Mouse (Mus musculus): ENCODE measurements around the gene Ube2t.

Gene Ube2t

DNA sequence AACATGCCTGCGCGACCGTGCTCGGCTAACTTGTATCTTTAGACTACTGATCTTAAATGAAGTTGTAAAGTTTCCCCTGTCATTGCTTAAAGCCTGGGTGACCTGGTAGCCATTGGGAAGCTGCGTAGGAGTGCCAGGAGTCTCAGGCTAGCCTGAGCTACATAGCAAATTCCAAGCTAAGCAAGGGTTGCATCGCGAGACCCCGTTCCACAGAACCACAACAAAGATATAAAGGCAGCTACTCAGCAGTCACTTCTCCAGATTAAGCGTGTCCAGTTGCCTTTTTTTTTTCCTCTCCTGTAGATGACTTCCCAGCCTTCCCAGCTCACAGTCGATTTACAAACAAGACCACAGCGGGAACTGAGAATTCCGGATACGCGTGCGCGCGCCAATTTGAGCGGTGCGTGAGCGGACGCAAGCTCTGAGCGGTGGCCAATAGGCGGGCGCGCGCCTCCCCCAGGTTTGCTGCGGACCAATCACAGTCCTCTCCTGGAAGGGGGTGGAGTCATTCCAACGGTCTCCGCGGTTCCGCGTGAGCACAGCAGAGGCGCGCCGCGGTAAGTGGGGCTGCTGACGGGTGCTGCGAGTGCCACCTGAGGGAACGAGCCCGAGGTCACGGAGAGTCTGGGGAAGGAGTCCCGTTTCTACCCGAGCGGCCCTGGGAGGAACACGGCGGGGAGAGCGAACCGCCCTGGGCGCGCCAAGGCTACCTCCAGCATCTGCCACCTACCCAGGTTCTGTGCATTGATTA, at the start of gene Ube2t:
Gene Ube2t (plus strand): TSS at position 513 of the 751 bp plus-strand sequence.
- DNase-seq (ENCODE audit: low spot score in 2 of 2) = peak; percentile 89 to 92

DNA sequence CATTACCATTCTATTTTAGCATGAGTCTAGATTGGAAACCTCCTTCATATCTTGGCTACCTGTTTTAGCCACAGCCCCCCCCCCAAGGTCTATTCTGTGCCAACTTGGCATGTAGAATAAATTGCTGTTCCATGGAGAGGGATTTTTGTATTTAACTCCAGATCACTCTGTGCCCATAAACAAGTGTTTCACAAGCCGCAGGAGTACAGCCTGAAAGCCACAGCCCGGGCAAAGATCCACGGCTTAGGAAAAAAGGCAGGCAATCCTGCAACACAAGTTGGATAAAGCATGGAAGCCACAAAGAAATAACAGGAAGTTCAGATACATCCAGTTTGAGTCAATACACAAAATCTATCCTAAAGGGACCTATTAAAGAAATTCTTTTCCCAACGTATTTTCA, 48.8 kb upstream of the Ube2t start:
- no peak for DNase-seq (ENCODE audit: low spot score in 2 of 2)

DNA sequence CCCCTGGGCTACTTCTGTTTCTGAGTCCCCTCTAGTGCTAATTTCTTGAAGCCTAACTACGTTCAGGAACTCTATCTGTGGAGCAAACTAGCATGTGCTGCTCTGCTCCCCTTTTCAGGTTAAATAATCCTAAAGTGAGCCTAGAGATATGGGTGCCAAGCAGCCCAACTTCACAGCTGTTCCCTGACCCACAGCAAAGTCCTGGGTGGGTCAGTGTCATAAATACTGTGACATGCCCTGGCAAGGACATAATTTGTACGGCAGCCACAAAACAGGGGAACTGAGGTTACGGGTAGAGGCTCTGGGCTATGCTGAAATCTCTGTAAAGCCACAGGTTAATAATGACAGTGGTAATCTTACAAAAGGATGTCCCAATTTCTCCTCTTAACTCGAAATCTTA, 46.9 kb upstream of the Ube2t start:
- no peak for DNase-seq (ENCODE audit: low spot score in 2 of 2)

DNA sequence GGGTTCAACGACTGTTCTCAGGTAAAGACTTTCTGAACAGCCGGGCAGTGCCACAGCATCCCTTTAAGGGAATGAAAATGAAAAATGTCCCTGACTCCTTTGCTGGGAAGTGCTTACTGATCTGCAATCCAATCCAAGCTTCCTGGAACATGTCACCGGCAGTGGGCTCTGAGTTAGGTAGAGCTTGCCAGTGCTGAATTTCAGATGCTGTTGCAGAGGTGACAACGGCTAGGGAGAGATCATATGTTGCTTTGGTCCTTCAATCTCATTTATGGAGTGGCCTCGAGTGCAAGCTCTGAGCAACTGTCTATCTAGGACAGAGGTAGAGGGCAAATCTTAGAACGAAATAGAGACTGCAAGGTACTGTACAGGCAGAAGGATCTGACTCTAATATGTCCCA, 43.4 kb upstream of the Ube2t start:
- no peak for DNase-seq (ENCODE audit: low spot score in 2 of 2)

DNA sequence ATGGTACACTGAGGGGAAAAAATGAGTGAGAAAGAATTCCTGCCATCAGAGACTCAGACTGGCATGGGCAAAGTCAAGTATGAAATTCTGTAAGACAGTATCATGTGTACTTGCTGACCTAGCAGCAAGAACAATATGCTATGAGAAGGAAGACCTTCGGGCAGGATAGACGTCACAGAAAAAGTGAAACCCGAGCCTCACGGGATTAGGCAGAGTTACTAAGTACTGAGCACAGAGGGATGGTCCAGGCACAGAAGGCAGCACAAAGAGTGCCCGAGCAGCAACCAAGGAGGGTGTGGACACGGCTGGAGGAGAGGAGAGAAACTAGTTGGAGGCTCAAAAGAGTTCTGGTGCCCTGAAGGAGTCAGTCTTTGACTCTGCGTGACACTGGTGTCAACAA, 29.9 kb upstream of the Ube2t start:
- DNase-seq (ENCODE audit: low spot score in 2 of 2) = no peak

DNA sequence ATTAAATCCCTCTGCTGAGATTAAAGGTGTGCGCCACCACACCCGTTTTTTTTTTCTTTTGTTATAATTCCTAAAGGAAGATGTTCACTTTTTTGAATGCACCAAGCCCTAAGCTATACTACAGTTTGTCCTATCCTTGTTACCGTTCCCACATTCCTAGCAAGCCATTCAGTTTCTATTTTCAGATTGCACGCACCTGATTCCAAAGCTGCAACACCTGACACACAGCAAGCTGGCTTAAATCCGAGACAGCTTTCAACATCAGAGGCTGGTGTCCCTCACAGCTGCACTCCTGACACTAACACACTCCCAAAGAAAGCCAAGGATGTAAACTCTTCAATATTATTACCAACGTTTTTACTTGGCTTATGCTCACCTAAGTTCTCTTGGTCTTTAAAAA, 26.0 kb upstream of the Ube2t start:
- DNase-seq (ENCODE audit: low spot score in 2 of 2) = no peak

DNA sequence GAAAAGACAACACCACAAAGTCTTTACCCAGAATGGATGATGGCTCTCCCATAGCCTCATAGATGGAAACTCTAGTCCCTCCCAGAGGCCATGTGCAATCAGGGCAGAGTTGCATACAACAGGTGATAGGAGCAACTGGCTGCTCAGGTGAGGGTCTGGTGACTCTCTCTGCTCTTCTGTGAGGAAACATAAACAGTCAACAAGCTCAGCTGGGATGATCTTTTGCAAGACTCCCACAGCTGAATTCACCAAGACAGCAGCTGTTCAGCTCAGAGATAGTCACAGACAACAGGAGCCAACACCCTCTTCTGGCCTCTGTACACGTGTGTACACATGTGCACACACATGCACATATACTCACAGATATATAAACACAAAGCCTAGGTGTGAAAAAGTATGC, 24.1 kb upstream of the Ube2t start:
- no peak for DNase-seq (ENCODE audit: low spot score in 2 of 2)

DNA sequence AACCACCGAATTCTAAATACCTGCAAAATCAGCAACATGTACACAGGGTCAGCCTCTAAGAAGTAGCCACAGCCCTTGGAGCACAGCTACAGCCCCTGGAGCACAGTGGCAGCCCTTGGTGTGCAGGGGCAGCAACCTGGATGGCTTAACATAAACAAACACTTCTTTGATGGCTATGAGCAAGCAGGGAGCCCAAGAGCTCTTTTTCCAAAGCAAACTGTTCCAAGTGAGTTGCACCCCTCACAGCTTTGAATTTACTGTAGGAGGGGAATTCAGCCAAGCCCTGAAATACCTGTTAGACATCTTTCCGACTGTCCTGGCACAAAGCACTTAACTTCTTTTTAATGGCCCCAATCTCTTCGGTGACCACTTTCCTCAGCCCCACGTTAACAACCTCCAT, 21.5 kb upstream of the Ube2t start:
- DNase-seq (ENCODE audit: low spot score in 2 of 2) = no peak

DNA sequence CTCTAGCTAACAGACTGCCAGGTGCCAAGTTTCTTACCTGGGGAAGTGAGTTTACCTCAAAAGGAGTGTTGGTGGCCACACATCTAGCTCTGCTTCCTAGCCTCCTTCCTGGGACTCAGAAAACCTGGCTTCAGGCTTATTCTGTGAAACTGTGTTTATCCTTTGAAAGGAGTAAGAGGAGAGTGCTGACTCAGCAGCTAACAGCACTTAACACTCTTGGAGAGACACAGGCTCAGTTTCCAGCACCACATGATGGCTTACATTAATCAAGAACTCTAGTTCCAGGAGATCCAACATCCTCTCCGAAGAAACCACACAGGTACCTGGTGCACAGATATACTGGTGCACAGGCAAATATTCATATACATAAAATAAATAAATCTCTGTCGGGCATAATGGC, 19.5 kb upstream of the Ube2t start:
- DNase-seq (ENCODE audit: low spot score in 2 of 2) = no peak

DNA sequence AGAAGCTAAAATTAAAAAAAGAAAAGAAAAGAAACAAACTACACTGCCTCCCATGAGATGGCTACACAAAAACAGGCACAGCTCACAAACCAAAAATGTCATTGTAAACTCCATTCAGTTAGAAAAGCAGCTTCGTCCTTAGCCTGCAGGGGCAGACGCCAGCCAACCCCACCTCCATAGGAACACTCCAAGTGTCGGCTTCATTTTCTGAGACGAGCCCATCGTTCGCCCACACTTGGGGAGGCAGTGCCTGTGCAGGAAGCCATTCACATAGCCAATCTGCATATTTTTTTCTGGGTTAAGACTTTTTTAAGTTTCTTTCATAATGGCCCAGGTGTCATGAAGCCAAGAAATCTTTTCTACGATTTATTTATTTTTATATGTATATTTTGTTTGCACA, 14.8 kb upstream of the Ube2t start:
- no peak for DNase-seq (ENCODE audit: low spot score in 2 of 2)

DNA sequence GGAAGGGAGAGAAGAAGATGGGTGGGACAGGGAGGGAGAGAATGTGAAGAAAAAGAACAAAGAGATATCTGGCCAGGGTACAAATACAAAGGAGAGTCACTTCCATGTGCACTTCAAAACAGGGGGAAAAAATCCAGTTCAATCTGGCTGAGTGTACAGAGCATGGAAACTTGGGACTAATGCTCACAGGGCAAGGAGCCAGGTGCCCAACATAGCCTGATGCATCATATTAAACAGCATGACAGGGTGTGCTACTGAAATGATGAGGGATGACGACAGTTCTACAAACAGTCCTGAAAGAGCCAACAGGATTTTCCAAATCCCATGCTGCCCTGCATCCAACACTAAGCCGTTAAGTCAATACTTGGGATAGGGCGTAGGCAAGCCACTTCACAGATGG, 12.4 kb upstream of the Ube2t start:
- DNase-seq (ENCODE audit: low spot score in 2 of 2) = no peak

DNA sequence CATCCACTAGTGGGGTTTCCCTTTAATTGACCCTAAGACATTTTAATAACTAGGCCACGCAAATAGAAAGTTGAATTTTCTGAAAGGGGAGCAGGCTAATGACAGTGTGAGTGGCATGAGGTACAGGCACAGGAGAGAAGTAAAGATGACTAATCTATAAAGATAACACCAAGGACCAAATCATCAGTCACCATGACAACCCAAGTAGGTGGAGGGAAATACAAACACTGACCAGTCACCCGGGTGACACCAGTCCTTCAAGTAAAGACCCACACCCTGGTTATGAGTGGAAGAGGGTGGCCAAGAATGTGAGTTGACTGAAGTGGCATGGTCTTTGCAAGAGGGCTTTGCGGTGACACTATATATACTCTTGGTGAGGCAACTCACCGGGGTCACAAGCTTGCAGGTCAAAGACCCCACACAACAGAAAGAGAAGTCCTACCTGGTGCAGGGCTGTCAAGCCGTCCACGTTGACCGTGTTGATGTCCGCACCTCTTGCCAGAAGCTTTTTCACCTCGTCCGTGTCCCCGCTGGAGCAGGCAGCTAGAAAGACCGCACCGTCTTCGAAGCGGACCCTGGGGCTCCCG, 7.2 kb upstream of the Ube2t start:
- peak; percentile 15 to 60 for DNase-seq (ENCODE audit: low spot score in 2 of 2)

DNA sequence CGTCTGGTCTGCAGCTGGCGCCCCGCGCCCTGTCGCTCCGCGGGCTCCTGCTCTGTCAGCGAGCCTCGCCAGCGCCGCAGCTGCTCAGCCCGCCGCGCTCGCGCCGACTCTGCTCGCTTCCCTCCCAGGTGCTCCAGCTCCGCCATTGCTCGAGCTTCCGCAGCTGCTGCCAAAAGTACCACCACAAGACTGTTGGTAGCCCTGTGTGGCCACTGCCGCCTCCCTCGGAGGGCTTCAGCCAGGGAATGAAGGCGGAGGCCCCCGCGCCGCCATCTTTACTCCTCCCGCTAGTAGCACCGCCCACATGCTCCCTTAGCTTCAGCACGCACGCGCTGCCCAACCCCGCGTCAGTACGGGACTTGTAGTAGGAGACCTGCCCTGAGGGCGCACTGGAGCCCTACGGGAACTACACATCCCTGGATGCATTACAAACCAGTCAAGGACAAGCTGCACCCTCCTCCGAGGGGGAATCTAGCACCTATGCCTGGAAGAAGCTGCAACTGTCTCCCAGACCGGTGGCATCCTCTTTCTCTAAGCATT, 6.7 kb upstream of the Ube2t start, which contains the start of gene Ppp1r12b:
Gene Ppp1r12b (minus strand): TSS at position 306 of the 540 bp plus-strand sequence.
- peak; percentile 79 to 84 for DNase-seq (ENCODE audit: low spot score in 2 of 2)

DNA sequence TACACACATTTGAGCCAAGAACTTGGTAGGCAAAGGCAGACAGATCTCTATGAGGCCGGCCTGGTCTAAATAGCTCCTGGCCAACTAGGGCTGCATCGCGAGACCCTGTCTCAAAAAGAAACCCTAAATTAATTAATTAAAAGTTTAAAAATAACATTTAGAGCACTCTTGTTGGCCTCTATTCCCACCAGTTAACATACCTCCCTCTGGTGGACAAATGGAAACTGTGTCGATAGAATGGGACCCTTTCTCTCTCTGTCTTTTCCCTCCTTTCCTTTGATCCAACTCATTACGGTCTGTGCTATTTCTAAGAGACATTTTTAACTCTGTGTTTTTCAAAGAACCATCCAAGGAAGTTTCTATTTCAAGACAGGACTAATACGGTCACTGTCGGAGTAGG, 1.7 kb upstream of the Ube2t start:
- no peak for DNase-seq (ENCODE audit: low spot score in 2 of 2)

DNA sequence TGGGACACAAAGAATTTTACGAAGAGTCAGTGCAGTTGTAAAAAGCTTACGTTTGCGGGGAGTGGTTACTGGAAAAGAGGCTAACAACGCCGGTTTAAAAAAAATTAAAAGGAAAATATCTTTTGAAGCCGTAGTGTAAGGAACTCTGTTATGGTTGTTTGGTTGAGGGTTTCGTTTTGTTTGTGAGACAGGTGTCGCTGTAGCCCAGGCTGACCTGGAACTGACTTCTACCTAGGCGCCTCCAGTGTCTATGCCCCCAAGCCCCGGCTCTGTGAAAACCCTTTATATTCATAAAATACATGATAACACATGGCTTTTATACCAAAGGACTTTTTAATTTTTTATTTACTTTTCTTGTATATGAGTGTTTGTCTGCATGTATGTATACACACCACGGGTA, 456 bp downstream of the Ube2t start:
- peak in 1 of 2 experiments; percentile 46 for DNase-seq (ENCODE audit: low spot score in 2 of 2)

DNA sequence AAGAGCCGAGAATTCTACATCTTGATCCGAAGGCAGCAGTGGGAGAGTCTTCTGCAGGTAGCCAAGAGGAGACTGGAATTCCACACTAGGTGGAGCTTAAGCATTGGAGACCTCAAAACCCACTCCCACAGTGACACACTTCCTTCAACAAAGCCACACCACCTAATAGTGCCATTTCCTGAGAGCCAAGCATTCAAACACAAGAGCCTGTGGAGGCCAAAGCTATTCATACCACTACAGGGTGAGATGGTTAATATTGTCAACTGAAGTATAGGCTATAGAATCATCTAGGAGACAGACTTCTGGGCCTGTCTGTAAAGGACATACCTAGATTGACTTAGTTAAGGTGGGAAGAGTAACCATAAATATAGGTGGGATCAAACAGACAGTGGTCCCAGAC, 3.1 kb downstream of the Ube2t start:
- DNase-seq (ENCODE audit: low spot score in 2 of 2) = no peak

DNA sequence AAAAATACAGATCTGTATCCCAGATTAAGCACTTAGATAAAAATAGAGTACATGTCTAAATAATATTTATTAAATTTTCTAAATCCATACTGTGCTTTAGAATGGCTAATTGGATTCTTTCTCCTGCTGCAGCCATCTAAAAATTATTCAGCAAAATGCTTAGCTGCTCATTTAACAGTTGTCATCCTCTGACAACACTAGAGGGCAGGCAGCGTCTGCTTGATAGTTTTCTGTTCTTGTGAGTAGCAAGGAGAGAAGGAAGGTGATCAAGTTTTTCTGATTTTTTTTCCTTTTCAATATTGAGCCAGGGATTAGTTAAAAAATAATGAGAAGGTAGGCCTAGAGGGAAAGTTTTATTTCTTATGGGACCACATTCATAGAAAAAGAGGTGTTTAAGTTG, 10.6 kb downstream of the Ube2t start:
- DNase-seq (ENCODE audit: low spot score in 2 of 2) = no peak

DNA sequence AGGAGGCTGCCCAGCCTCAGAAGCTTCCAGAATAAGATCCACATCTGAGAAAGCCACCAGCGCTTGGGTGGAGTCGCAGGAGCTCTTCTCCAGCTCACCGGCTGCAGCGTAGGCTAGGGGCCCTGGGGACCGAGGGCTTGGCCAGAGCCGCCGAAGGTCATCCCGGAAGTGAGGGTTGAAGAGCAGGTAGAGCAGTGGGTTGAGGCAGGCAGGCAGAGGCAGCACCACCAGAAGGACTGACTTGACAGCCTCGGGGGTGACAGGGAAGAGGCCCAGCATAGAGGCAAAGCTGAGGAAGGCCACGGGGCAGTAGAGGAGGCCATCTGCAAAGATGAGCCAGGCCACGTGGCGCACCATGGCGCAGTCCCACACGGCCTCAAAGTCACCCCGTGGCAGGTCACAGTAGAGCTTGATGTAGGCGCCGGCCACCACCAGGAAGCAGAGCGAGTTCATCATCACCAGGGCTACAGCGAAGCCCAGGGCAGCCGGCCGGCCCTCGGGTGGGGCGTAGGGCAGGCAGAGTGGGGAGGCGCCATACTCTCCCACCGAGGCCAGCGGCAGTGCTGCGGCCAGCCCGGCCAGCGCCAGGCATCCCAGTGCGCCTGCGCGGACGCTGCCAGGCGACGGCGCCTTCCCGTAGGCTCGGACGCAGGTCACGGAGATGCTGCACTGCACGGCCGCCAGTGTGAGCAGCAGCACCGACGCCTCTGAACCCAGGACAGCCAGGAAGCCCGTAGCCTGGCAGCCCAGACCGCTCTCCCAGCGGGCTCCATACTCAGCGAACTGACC, 25.0 kb downstream of the Ube2t start:
- peak; percentile 43 to 62 for DNase-seq (ENCODE audit: low spot score in 2 of 2)

DNA sequence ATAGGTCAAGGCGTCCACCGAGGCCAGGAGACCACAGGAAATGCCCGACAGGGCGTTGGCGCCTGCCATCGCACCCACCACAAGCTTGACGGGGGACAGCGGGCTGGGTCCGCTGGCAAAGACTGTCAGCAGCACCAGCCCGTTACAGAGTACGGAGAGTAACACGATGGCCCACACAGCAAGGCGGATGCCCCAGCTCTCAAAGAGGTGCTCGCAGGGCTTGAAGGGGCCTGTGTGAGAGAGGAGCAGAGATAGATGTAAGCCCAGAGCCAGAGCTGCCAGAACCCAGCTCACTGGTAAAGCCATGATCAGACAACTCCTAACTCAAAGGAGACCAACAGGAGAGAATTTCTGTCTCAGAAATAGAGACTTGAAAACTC, 25.6 kb downstream of the Ube2t start:
- no peak for DNase-seq (ENCODE audit: low spot score in 2 of 2)

DNA sequence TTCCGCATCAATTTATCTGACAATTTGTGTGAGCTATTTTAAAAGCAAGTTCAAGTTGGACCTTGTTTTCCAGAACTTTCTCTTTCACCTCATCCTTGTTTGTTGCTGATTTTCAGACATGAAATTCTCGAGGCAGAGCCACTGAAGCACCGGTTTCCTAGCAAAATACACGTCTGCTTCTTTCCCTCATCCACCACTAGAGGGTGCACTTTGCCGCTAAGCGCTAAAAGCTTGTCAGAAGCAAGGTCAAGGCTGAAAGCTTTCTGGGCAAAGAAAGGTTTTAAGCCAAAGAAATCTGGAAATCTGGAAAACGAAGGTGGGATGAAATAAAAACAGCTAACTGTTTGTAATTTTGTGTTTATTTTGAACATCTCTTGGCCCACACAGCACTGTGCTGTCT, 27.0 kb downstream of the Ube2t start:
- DNase-seq (ENCODE audit: low spot score in 2 of 2) = peak; percentile 62 to 72

DNA sequence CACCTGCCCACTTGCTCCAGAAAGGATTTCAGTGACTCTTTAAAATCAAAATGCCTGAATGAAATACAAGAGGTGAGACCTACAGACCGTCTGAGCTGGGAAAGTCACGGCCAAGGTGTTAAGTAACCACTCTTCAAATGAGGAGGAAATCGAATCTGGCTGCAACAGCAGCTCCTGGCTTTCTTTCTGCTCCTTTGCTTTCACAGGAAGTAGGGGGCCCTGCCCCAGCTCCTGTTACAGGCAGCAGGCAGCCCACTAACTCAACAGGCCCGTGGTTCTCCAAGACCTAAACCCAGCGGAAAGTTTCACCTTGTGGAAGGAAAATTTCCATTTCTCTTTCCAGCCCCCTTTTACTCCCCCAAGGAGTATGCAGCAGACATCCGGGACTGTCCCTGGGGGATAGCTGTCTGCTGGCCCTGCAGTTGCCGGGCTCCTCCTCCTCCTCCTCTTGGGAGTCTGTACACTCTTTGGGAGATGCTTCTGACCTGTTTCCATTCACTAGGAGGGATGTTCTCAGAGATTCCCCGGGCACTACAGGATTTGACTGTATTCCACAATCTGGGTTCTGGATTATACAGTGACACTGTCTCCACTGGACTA, 29.8 kb downstream of the Ube2t start:
- no peak for DNase-seq (ENCODE audit: low spot score in 2 of 2)

DNA sequence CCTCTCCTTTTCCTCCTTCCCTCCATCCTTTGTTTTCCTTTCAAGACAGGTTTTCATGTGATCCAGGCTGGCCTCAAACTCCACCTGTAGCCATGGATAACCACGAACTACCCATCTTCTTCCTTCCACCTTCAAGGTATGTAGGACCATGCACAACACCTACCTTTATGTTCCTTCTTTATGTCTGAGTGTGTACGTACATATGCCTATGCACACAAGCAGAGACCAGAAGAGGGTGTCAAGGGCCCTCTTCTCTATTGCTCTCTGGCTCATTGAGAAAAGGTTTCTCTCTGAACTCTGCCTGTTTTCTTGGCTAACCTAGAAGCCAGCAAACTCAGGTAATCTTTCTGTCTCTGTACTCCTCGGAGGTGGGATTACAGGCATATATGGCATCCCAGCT, 32.4 kb downstream of the Ube2t start:
- DNase-seq (ENCODE audit: low spot score in 2 of 2) = no peak
